Mouse (Mus musculus): ENCODE data around the gene Bbs7.
A peak's percentile ranks its signal among the peaks of the same experiment; 100 is the strongest.

Gene Bbs7

GRCm38 (mm10) chr3:36551851-36552384 is 61.4 kb downstream of the Bbs7 start:
- DNase-seq (ENCODE audit: extremely low spot score, low spot score) = peak; percentile 45

DNA sequence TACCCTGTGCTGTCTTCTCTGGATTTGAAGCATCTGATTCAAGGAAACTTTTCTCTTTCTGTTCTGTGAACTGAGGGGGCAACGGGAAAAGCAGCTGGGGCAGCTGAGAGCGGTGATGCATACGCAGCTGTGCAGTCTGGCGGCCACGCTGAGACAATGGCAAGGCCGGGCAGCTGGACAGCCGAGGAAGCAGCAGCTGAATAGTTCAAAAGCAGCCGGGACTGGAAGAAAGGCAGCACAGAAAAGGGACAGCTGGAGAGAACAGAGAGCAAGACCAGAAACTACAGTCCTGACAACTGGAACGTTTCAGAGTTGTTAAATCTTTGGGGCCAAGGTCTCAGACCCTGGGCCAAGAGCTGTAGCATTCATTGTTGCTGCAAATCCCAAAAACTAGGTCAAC is 61.9 kb downstream of the Bbs7 start:
- peak; percentile 55 for DNase-seq (ENCODE audit: extremely low spot score, low spot score)

- no peak for DNase-seq (ENCODE audit: extremely low spot score, low spot score)
Observed at GRCm38 (mm10) chr3:36544961-36545360, 68.3 kb downstream of the Bbs7 start.

GRCm38 (mm10) chr3:36541399-36541798 is 71.9 kb downstream of the Bbs7 start:
- DNase-seq (ENCODE audit: extremely low spot score, low spot score) = no peak

GRCm38 (mm10) chr3:36540756-36541155 is 72.5 kb downstream of the Bbs7 start:
- DNase-seq (ENCODE audit: extremely low spot score, low spot score) = no peak

- DNase-seq (ENCODE audit: extremely low spot score, low spot score) = no peak
Observed at GRCm38 (mm10) chr3:36537701-36538470, 75.4 kb downstream of the Bbs7 start.

DNA sequence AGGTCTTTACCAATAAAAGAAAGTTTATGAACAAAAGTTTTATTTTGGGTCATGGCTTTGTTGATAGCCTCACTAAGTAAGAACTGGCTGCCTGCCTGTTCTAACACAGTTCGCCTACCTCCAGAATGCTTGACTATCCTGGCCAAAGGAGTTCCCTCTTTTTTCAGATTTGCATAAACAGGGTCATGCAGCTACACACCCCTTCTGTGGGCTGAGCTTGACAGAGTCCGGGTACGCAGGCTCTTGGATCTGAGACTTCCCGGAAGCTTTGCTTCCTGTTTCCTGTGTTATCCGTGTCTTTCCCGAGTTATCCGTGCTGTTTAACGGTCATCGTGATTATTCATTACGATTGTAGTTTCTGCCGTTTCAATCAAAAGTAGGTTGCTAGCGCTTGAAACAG is 77.2 kb downstream of the Bbs7 start:
- DNase-seq (ENCODE audit: extremely low spot score, low spot score) = no peak

- no peak for DNase-seq (ENCODE audit: extremely low spot score, low spot score)
Observed at GRCm38 (mm10) chr3:36533201-36533672, 80.0 kb downstream of the Bbs7 start.

DNA sequence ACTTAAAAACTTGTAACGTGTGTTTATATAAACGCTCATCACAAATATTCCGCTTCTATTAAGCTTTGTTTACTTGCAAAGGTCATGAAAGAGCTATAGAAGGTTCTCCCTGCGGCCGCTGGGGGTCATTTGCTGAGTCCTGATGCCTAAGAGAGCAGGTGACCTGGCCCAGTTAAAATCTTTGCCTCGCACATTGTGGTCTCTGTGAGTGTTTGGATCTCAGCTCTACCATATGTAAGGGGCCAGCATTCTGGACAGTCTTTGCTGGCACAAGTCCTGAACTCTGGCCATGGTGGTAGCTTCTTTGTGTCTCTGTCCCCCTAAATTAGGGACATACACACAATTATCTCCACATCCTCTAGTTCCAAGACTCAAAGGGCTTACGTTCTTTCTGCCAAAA is 80.5 kb downstream of the Bbs7 start:
- no peak for DNase-seq (ENCODE audit: extremely low spot score, low spot score)

DNA sequence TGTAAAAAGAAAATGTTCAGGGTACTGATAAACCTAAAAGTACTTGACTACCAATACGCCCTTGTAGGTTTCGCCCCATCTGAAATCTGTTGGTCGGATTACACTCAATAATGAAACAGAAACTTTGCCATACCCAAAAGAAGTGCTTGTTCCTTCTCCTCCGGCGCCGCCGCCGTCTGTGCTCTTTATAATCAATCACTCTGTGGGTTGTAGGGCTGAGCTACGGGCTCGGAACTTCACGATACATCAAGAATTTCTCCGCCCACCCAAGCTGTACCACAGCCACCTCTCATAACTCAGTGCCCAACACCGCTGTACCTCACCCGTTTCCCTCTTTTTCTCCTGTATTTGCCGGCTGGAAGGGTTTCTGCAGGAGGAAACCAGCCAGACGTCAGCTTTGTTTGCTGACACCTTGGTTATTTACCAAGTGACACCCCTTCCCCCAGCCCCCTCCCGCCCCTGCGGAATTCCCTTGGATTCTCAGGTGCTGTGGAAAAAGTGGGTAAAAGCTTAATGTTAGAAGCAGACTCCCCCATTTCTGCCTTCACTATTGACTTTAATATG is 81.2 kb downstream of the Bbs7 start:
- peak; percentile 45 for DNase-seq (ENCODE audit: extremely low spot score, low spot score)

DNA sequence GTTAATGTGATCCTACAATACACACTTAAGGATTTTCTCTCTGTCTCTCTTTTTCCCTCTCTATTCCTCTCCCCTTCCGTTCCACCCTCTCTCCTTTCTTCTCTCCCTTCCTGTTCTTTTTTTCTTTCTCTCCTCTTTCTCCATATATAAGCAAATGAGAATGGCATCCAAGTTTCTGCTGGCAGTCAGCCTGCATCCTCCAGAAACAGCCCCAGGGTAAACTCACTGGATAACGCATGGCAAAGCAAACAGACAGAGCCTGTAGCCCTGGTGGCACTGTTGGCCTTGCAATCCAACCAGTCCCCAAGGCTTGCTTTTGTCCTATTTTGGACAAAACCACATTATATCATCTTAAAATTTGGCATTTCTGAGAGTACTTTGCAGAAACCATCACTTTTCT is 82.0 kb downstream of the Bbs7 start:
- DNase-seq (ENCODE audit: extremely low spot score, low spot score) = no peak

DNA sequence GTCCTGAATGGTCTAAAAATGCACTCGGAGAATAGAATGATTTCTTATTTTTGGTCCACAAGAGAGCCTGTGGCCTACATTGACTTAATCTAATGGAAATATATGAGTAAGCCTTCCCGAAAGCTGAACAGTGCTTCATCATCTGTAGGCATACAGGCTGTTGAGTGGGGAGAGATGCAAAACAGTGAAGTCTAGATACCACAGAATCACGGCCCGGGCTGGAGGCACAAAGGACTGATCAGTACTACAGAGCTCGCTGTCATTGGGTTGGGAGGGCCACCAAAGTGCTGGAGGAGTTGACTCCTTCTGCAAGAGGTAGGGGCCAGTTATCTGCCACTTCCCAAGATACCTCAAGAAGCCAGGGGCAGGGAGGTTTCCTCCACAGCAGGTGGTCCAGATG is 82.5 kb downstream of the Bbs7 start:
- no peak for DNase-seq (ENCODE audit: extremely low spot score, low spot score)

GRCm38 (mm10) chr3:36530345-36530744 is 82.9 kb downstream of the Bbs7 start:
- no peak for DNase-seq (ENCODE audit: extremely low spot score, low spot score)

GRCm38 (mm10) chr3:36524466-36524865 is 88.8 kb downstream of the Bbs7 start:
- DNase-seq (ENCODE audit: extremely low spot score, low spot score) = no peak

Data from neural tube, embryonic 10.5 days (tissue).